Mouse (Mus musculus) frontal cortex, adult 2 months (tissue): ENCODE measurements around the gene Foxe3. TPM values are rescaled to one million over a fixed set of nuclear protein-coding genes. Genes with fewer than 3 reads are reported as not detected.
"Not testable (repeated sequence)": the region's sequence is repeated elsewhere in the genome, so short reads cannot be mapped to it uniquely, and the experiment has no call there.

Experiments used
- DNase-seq, 2 experiments: peaks; one replicate each; pipeline ENCODE4 v3.0.0; 2022; ENCODE audit warnings: low spot score in 1 of 2; ENCODE audit errors: extremely low spot score in 1 of 2
- polyA plus RNA-seq: library from polyadenylated mRNA; depleted of rRNA; stranded (reverse); fragments of >200 nt; gene quantifications from 2 replicates; pipeline ENCODE4 v1.2.3, GENCODE M21; 2012; rRNA removed

Foxe3 gene
- 0.18 and 0.29 TPM in 2 replicates for polyA plus RNA-seq

DNA sequence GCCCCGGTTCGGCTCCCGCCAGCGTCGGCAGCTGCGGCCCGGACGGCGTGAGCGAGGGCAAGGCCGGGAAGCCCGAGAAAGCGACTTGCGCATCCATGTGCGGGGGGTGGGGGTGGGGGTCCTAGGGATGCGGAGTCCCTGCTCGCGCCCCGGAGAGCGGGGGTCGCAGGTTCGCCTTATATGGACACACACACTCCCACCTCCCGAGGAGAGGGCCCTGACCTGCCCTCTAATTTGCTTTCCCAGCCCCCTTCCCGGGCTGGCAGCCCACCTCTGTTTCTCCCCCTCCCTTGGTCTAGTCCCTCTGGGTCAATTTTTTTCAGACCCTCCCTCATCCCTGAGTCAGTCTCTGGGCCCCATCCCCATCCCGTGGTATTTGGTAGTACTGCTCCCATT, at the start of gene Foxe3:
TSS of gene Foxe3 (minus strand) at position 97 of the 396 bp plus-strand sequence.
- DNase-seq = no peak

DNA sequence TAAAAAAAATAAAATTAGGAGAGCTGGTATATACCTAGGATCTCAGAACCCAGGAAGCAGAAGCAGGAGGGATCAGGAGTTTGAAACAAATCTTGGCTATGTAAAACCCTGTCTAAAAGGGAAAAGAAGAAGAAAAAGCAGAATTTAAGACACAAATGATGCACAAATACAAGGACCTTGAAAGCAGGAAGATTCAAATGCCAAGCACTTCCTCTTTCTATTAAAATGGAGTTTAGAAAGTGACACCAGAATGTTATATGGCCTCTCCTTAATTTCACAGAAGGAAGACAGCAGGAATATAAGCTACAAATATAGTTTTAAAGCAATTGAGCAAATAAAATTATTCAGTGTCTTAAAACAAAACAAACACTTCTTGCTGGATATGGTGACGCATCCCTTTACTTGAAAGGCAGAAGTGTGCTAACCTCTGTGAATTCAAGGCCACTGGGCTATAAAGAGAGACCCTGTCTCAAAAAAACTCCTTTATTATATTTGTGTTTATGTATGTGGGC, 47.5 kb upstream of the Foxe3 start:
- DNase-seq = no peak

GRCm38 (mm10) chr4:114970736-114971135, 44.9 kb upstream of the Foxe3 start:
- DNase-seq = no peak

- not testable (repeated sequence) for DNase-seq
Observed at GRCm38 (mm10) chr4:114960881-114961280, 35.1 kb upstream of the Foxe3 start.

GRCm38 (mm10) chr4:114959533-114959932, 33.7 kb upstream of the Foxe3 start:
- DNase-seq = no peak

GRCm38 (mm10) chr4:114958786-114959185, 33.0 kb upstream of the Foxe3 start:
- no peak for DNase-seq

GRCm38 (mm10) chr4:114958231-114958630, 32.4 kb upstream of the Foxe3 start:
- DNase-seq = peak in 1 of 2 experiments; percentile 38

GRCm38 (mm10) chr4:114957403-114957802, 31.6 kb upstream of the Foxe3 start:
- no peak for DNase-seq

GRCm38 (mm10) chr4:114953172-114953571, 27.4 kb upstream of the Foxe3 start:
- no peak for DNase-seq

DNA sequence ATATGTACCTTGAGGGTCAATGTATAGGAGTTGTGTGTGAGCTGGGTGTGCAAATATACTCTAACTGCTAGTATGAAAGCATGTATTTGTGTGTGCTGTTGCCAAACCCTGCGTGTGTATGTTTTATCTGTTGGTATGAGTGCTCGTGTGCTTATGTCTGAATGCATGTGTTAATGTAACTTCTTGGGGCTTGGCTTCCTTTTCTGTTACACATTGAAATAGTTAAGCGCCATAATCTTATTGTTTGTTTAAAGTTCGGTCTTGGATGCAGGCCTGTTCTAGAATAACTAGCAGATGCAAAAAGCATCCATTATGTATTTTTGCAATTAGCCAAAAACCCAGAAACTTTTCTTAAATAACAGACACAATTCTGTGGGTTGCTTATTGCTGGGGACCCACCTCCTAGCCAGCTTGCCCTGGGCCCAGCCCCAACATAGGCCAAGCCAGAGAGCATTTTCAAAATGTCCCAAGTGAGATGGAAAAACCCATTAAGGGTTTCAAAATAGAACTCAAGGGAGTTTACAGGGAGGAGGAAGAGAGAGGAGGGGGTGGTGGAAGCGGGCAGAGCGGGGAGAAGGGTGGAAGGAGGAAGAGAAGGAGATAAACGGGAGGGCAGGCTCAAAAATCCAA, 22.2 kb upstream of the Foxe3 start:
- no peak for DNase-seq

- DNase-seq = peak; percentile 62 to 94
Observed at GRCm38 (mm10) chr4:114947395-114947794, 21.6 kb upstream of the Foxe3 start.

GRCm38 (mm10) chr4:114946416-114946815, 20.6 kb upstream of the Foxe3 start:
- DNase-seq = no peak

- no peak for DNase-seq
Observed at GRCm38 (mm10) chr4:114945021-114945420, 19.2 kb upstream of the Foxe3 start.

GRCm38 (mm10) chr4:114942583-114942982, 16.8 kb upstream of the Foxe3 start:
- no peak for DNase-seq

- no peak for DNase-seq
Observed at GRCm38 (mm10) chr4:114942112-114942511, 16.3 kb upstream of the Foxe3 start.

DNA sequence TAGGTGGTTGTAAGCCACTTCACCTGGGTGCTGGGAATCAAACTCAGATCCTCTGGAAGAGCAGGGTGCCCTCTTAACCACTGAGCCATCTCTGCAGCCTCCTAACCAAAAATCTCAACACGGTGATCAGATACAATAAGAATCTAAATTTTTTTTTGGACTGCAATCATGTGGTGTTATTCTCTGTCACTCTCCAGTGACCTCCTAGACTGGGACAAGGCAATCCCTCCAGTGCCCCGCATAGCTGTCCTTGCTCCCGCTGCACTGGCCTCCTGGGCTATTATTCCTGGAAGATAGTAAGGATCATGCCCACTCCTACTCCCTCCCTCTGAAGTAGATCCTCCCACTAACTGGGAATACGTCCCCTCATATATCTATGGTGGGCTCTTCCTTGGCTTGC, 15.5 kb upstream of the Foxe3 start:
- DNase-seq = no peak

GRCm38 (mm10) chr4:114938248-114938647, 12.4 kb upstream of the Foxe3 start:
- no peak for DNase-seq

- peak in 1 of 2 experiments; percentile 6 for DNase-seq
Observed at GRCm38 (mm10) chr4:114937459-114938047, 11.7 kb upstream of the Foxe3 start.

- DNase-seq = no peak
Observed at GRCm38 (mm10) chr4:114934188-114934587, 8.4 kb upstream of the Foxe3 start.

DNA sequence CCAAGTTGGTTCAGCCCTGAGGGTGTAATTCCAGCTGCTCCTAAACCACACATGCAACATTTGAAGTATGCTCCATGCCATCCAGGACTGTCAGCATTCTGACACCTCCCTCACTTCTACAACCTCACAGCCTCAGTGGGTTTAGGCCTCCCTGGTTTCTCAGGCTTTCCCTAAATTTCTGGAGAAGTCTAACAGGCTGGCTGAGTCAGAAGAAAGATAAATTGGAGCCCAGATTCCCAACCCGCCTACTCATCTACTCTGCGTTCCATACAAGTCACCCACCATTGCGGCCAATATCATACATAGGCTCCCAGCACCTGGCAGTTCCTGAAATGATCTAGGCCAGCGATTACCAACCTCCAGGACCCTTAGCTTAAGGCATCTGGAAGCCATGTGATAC, 6.9 kb upstream of the Foxe3 start:
- DNase-seq = peak in 1 of 2 experiments; percentile 37

DNA sequence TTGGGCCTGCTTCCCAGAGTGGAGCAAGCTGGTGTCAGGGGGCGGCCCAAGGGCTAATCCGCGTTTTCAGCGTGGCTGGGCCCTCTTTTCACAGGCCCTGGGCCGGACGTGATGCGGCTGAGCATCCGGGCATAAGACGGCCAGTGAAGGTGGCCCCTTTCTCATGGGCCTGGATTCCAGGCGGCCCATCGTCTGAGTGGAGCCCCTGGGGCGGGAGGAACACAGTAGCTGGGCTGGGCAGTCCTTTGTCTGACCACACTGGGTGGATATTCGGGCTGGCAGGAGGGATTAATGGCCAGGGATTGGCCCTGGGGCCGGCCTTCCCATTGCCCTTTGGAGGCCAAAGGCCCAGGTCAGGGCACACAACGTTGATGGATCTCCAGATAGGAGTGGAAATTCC, 3.3 kb upstream of the Foxe3 start:
- no peak for DNase-seq
